Mouse (Mus musculus): ENCODE measurements around the gene Plekha7. TPM values are rescaled to one million over a fixed set of nuclear protein-coding genes. Genes with fewer than 3 reads are reported as not detected.
"Not testable (repeated sequence)": the region's sequence is repeated elsewhere in the genome, so short reads cannot be mapped to it uniquely, and the experiment has no call there.

The Plekha7 gene
- total RNA-seq, 1 experiment: 38.0 TPM

GRCm38 (mm10) chr7:116103091-116103490, 205.1 kb downstream of the Plekha7 start:
- H3K36me3 ChIP-seq (ENCODE audit: control insufficient read depth, insufficient read depth, low read length, poor library complexity, severe bottlenecking): peaks cover 7% of the 10 kb centered on the region
- in situ Hi-C loops (cut with MboI; ENCODE audit: low sequenced_read_pairs in 2 of 2, unreplicated experiment in 2 of 2): no loop called here
- no peak overlapping the region for H3K4me3 ChIP-seq (ENCODE audit: insufficient read depth in 1 of 2, low read depth in 1 of 2, low read length in 2 of 2, poor library complexity in 1 of 2, severe bottlenecking in 1 of 2)
- H3K27ac ChIP-seq (ENCODE audit: insufficient read depth, low read depth, low read length, poor library complexity, severe bottlenecking): no peak overlapping the region
- no peak for TF ChIP-seq HCFC1 (IDR thresholded peaks at IDR 0.05; ENCODE audit: borderline replicate concordance, insufficient read depth, low read length)
- no peak for TF ChIP-seq ZNF384 (IDR thresholded peaks at IDR 0.05; ENCODE audit: low read depth, low read length)
- TF ChIP-seq CHD2 (IDR thresholded peaks at IDR 0.05; ENCODE audit: low read depth, low read length): no peak
- TF ChIP-seq ZC3H11A (IDR thresholded peaks at IDR 0.05; ENCODE audit: borderline replicate concordance, low read depth, low read length): no peak
- no peak for TF ChIP-seq MAFK (IDR thresholded peaks at IDR 0.05; ENCODE audit: insufficient read depth, low read depth, low read length)
- no peak for DNase-seq (ENCODE audit: low read depth, low spot score)
- no peaks in the 10 kb centered on the region for H3K9me3 ChIP-seq (ENCODE audit: control insufficient read depth, insufficient read depth, low read depth, low read length)
- H3K4me1 ChIP-seq (ENCODE audit: control insufficient read depth in 2 of 2, insufficient read depth in 2 of 2, low read length in 2 of 2, poor library complexity in 1 of 2): no peaks in the 10 kb centered on the region
- H3K9ac ChIP-seq (ENCODE audit: insufficient read depth, low read depth, low read length, poor library complexity, severe bottlenecking): no peak overlapping the region

GRCm38 (mm10) chr7:116099952-116100528, 208.1 kb downstream of the Plekha7 start:
- no peak for DNase-seq (ENCODE audit: low read depth, low spot score)
- in situ Hi-C loops (cut with MboI; ENCODE audit: low sequenced_read_pairs in 2 of 2, unreplicated experiment in 2 of 2): no loop called here
- H3K27ac ChIP-seq (ENCODE audit: insufficient read depth, low read depth, low read length, poor library complexity, severe bottlenecking): no peak overlapping the region
- H3K4me1 ChIP-seq (ENCODE audit: control insufficient read depth in 2 of 2, insufficient read depth in 2 of 2, low read length in 2 of 2, poor library complexity in 1 of 2): no peaks in the 10 kb centered on the region
- TF ChIP-seq HCFC1 (IDR thresholded peaks at IDR 0.05; ENCODE audit: borderline replicate concordance, insufficient read depth, low read length) (no peak), MAFK (IDR thresholded peaks at IDR 0.05; ENCODE audit: insufficient read depth, low read depth, low read length) (no peak), ZNF384 (IDR thresholded peaks at IDR 0.05; ENCODE audit: low read depth, low read length) (no peak), CHD2 (IDR thresholded peaks at IDR 0.05; ENCODE audit: low read depth, low read length) (no peak)
- no peak overlapping the region for H3K9ac ChIP-seq (ENCODE audit: insufficient read depth, low read depth, low read length, poor library complexity, severe bottlenecking)
- H3K9me3 ChIP-seq (ENCODE audit: control insufficient read depth, insufficient read depth, low read depth, low read length): no peaks in the 10 kb centered on the region
- H3K4me3 ChIP-seq (ENCODE audit: insufficient read depth in 1 of 2, low read depth in 1 of 2, low read length in 2 of 2, poor library complexity in 1 of 2, severe bottlenecking in 1 of 2): no peak overlapping the region
- H3K36me3 ChIP-seq (ENCODE audit: control insufficient read depth, insufficient read depth, low read length, poor library complexity, severe bottlenecking): peaks cover 7% of the 10 kb centered on the region

GRCm38 (mm10) chr7:116093466-116093850, 214.7 kb downstream of the Plekha7 start:
- no peak for DNase-seq (ENCODE audit: low read depth, low spot score)
- Histone ChIP-seq H3K4me3 (ENCODE audit: insufficient read depth in 1 of 2, low read depth in 1 of 2, low read length in 2 of 2, poor library complexity in 1 of 2, severe bottlenecking in 1 of 2) (peak overlapping the region; percentile 88 to 97), H3K4me1 (ENCODE audit: control insufficient read depth in 2 of 2, insufficient read depth in 2 of 2, low read length in 2 of 2, poor library complexity in 1 of 2) (no peaks in the 10 kb centered on the region), H3K27ac (ENCODE audit: insufficient read depth, low read depth, low read length, poor library complexity, severe bottlenecking) (peak overlapping the region; percentile 83), H3K36me3 (ENCODE audit: control insufficient read depth, insufficient read depth, low read length, poor library complexity, severe bottlenecking) (no peaks in the 10 kb centered on the region), H3K9me3 (ENCODE audit: control insufficient read depth, insufficient read depth, low read depth, low read length) (no peaks in the 10 kb centered on the region), H3K9ac (ENCODE audit: insufficient read depth, low read depth, low read length, poor library complexity, severe bottlenecking) (peak overlapping the region; percentile 98)
- TF ChIP-seq HCFC1 (IDR thresholded peaks at IDR 0.05; ENCODE audit: borderline replicate concordance, insufficient read depth, low read length): no peak
- no peak for TF ChIP-seq MAFK (IDR thresholded peaks at IDR 0.05; ENCODE audit: insufficient read depth, low read depth, low read length)
- TF ChIP-seq ZNF384 (IDR thresholded peaks at IDR 0.05; ENCODE audit: low read depth, low read length): no peak
- TF ChIP-seq ZC3H11A (IDR thresholded peaks at IDR 0.05; ENCODE audit: borderline replicate concordance, low read depth, low read length): 0 out of 2 replicates have a peak, but pooled peaks have one; percentile 23
- no peak for TF ChIP-seq CHD2 (IDR thresholded peaks at IDR 0.05; ENCODE audit: low read depth, low read length)
- in situ Hi-C loops (cut with MboI; ENCODE audit: low sequenced_read_pairs in 2 of 2, unreplicated experiment in 2 of 2): no loop called here

- in situ Hi-C loops (cut with MboI; ENCODE audit: low sequenced_read_pairs in 2 of 2, unreplicated experiment in 2 of 2): no loop called here
- Histone ChIP-seq H3K4me1 (ENCODE audit: control insufficient read depth in 2 of 2, insufficient read depth in 2 of 2, low read length in 2 of 2, poor library complexity in 1 of 2) (no peaks in the 10 kb centered on the region), H3K9me3 (ENCODE audit: control insufficient read depth, insufficient read depth, low read depth, low read length) (no peaks in the 10 kb centered on the region), H3K4me3 (ENCODE audit: insufficient read depth in 1 of 2, low read depth in 1 of 2, low read length in 2 of 2, poor library complexity in 1 of 2, severe bottlenecking in 1 of 2) (peak overlapping the region; percentile 93 to 97), H3K27ac (ENCODE audit: insufficient read depth, low read depth, low read length, poor library complexity, severe bottlenecking) (peak overlapping the region; percentile 83), H3K36me3 (ENCODE audit: control insufficient read depth, insufficient read depth, low read length, poor library complexity, severe bottlenecking) (no peaks in the 10 kb centered on the region), H3K9ac (ENCODE audit: insufficient read depth, low read depth, low read length, poor library complexity, severe bottlenecking) (peak overlapping the region; percentile 98)
- peak; percentile 92 for DNase-seq (ENCODE audit: low read depth, low spot score)
- TF ChIP-seq CHD2 (IDR thresholded peaks at IDR 0.05; ENCODE audit: low read depth, low read length): peak; percentile 89
- peak; percentile 99 for TF ChIP-seq HCFC1 (IDR thresholded peaks at IDR 0.05; ENCODE audit: borderline replicate concordance, insufficient read depth, low read length)
- TF ChIP-seq MAFK (IDR thresholded peaks at IDR 0.05; ENCODE audit: insufficient read depth, low read depth, low read length): no peak
- no peak for TF ChIP-seq ZNF384 (IDR thresholded peaks at IDR 0.05; ENCODE audit: low read depth, low read length)
Observed at GRCm38 (mm10) chr7:116092710-116093465, 215.3 kb downstream of the Plekha7 start.

- H3K9me3 ChIP-seq (ENCODE audit: control insufficient read depth, insufficient read depth, low read depth, low read length); H3K9ac ChIP-seq (ENCODE audit: insufficient read depth, low read depth, low read length, poor library complexity, severe bottlenecking); in situ Hi-C loops (cut with MboI; ENCODE audit: low sequenced_read_pairs in 2 of 2, unreplicated experiment in 2 of 2); H3K4me3 ChIP-seq (ENCODE audit: insufficient read depth in 1 of 2, low read depth in 1 of 2, low read length in 2 of 2, poor library complexity in 1 of 2, severe bottlenecking in 1 of 2); DNase-seq (ENCODE audit: low read depth, low spot score); H3K4me1 ChIP-seq (ENCODE audit: control insufficient read depth in 2 of 2, insufficient read depth in 2 of 2, low read length in 2 of 2, poor library complexity in 1 of 2); H3K27ac ChIP-seq (ENCODE audit: insufficient read depth, low read depth, low read length, poor library complexity, severe bottlenecking); H3K36me3 ChIP-seq (ENCODE audit: control insufficient read depth, insufficient read depth, low read length, poor library complexity, severe bottlenecking): not testable (repeated sequence)
Observed at GRCm38 (mm10) chr7:116084366-116084765, 223.8 kb downstream of the Plekha7 start, which contains the start of gene Gm4353. Gm4353 (minus strand) TSS chr7:116084635.

Measured in ES-E14 (cell line).